Mouse (Mus musculus) retina, postnatal 7 days (tissue): ENCODE results near the gene Gm45837.

Source experiments
- DNase-seq: peaks from one replicate; pipeline ENCODE4 v3.0.0-alpha.2; 2012; ENCODE audit warnings: low read depth, low spot score

Gene Gm45837

GRCm38 (mm10) chr7:101443093-101443492 is 32.4 kb downstream of the Gm45837 start:
- DNase-seq, result no peak

- DNase-seq, result no peak
Measured at GRCm38 (mm10) chr7:101444211-101444610, 33.5 kb downstream of the Gm45837 start.

- DNase-seq, result no peak
Measured at GRCm38 (mm10) chr7:101449855-101450254, 39.2 kb downstream of the Gm45837 start.

GRCm38 (mm10) chr7:101450422-101451401 is 40.0 kb downstream of the Gm45837 start:
- DNase-seq, result peak; percentile 72

- no peak for DNase-seq
Measured at GRCm38 (mm10) chr7:101452669-101453068, 42.0 kb downstream of the Gm45837 start.

- no peak for DNase-seq
Measured at GRCm38 (mm10) chr7:101453296-101453695, 42.6 kb downstream of the Gm45837 start.

GRCm38 (mm10) chr7:101453725-101454124 is 43.0 kb downstream of the Gm45837 start:
- DNase-seq, result no peak

GRCm38 (mm10) chr7:101454479-101454878 is 43.8 kb downstream of the Gm45837 start:
- DNase-seq, result no peak

- DNase-seq, result no peak
Measured at GRCm38 (mm10) chr7:101455141-101455540, 44.5 kb downstream of the Gm45837 start.

- DNase-seq, result no peak
Measured at GRCm38 (mm10) chr7:101456318-101456717, 45.6 kb downstream of the Gm45837 start.

GRCm38 (mm10) chr7:101456789-101457188 is 46.1 kb downstream of the Gm45837 start:
- no peak for DNase-seq

GRCm38 (mm10) chr7:101457283-101457682 is 46.6 kb downstream of the Gm45837 start:
- DNase-seq, result no peak

GRCm38 (mm10) chr7:101457801-101458200 is 47.1 kb downstream of the Gm45837 start:
- DNase-seq, result no peak

GRCm38 (mm10) chr7:101458278-101458781 is 47.6 kb downstream of the Gm45837 start:
- DNase-seq, result no peak

- no peak for DNase-seq
Measured at GRCm38 (mm10) chr7:101459305-101459813, 48.7 kb downstream of the Gm45837 start.

- no peak for DNase-seq
Measured at GRCm38 (mm10) chr7:101459923-101460607, 49.4 kb downstream of the Gm45837 start.

GRCm38 (mm10) chr7:101460608-101460957 is 49.9 kb downstream of the Gm45837 start:
- no peak for DNase-seq

GRCm38 (mm10) chr7:101461571-101461970 is 50.9 kb downstream of the Gm45837 start:
- no peak for DNase-seq

- no peak for DNase-seq
Measured at GRCm38 (mm10) chr7:101462327-101463068, 51.8 kb downstream of the Gm45837 start.

- no peak for DNase-seq
Measured at GRCm38 (mm10) chr7:101463665-101464271, 53.1 kb downstream of the Gm45837 start.

- DNase-seq, result no peak
Measured at GRCm38 (mm10) chr7:101464927-101465326, 54.2 kb downstream of the Gm45837 start.
